Mouse (Mus musculus) midbrain, embryonic 12.5 days (tissue): Measurements from ENCODE around the gene Itga2. TPM values are rescaled to one million over a fixed set of nuclear protein-coding genes. Genes with fewer than 3 reads are reported as not detected.

Experiments used
- ATAC-seq: fragments of 200-750 bp; cut with Nextera tagmentation; 2 replicates; pipeline ENCODE4 v1.8.0; 2017; ENCODE audit warnings: low read depth, moderate TSS enrichment, moderate library complexity; ENCODE audit not compliant: low FRiP score
- H3K27ac ChIP-seq: fragments of 300-500 bp; sonication (generic); replicated peaks from 2 replicates; pipeline ENCODE4 v1.5.1; 2016; ENCODE audit warnings: mild to moderate bottlenecking
- H3K27me3 ChIP-seq: fragments of 300-500 bp; sonication (generic); 2 replicates; pipeline ENCODE4 v1.6.1; 2016; ENCODE audit warnings: mild to moderate bottlenecking
- H3K36me3 ChIP-seq: fragments of 300-500 bp; sonication (generic); 2 replicates; pipeline ENCODE4 v1.6.1; 2016
- H3K4me1 ChIP-seq: fragments of 300-500 bp; sonication (generic); 2 replicates; pipeline ENCODE4 v1.6.1; 2016
- H3K4me2 ChIP-seq: fragments of 300-500 bp; sonication (generic); replicated peaks from 2 replicates; pipeline ENCODE4 v1.6.1; 2016; ENCODE audit warnings: mild to moderate bottlenecking, moderate library complexity
- H3K4me3 ChIP-seq: fragments of 300-500 bp; sonication (generic); 2 replicates; pipeline ENCODE4 v1.5.1; 2016; ENCODE audit warnings: mild to moderate bottlenecking
- H3K9ac ChIP-seq: fragments of 300-500 bp; sonication (generic); replicated peaks from 2 replicates; pipeline ENCODE4 v1.6.1; 2016; ENCODE audit warnings: mild to moderate bottlenecking, moderate library complexity
- H3K9me3 ChIP-seq: fragments of 300-500 bp; sonication (generic); 2 replicates; pipeline ENCODE4 v1.6.1; 2016; ENCODE audit warnings: mild to moderate bottlenecking
- WGBS: fragments of 180-500 bp; shearing (Covaris S2); methylation state at CpG from one replicate; pipeline ENCODE4 v1.1.7; 2016; 5-methylcytosine and 5-hydroxymethylcytosine counted together
- polyA plus RNA-seq: library from polyadenylated mRNA; unstranded; fragments of >200 nt; fragmentation: Nextera tagmentation; extraction: Ambion mirVana; gene quantifications from 2 replicates; pipeline ENCODE4 v1.2.1, GENCODE M21; 2016

Itga2 gene
- polyA plus RNA-seq, 1 experiment from 2014 or later: 2.2 TPM

- no peak for ATAC-seq
- Histone ChIP-seq H3K9ac (no peak overlapping the region), H3K4me1 (no peaks in the 10 kb centered on the region), H3K27me3 (no peaks in the 10 kb centered on the region), H3K27ac (no peak overlapping the region), H3K4me2 (no peak overlapping the region), H3K36me3 (no peaks in the 10 kb centered on the region), H3K9me3 (no peaks in the 10 kb centered on the region), H3K4me3 (no peak overlapping the region)
- WGBS: 90% methylated on average over 4 of the region's 4 CpGs
These were observed 17.3 kb downstream of the Itga2 start for GRCm38 (mm10) chr13:114914559-114914958.

- WGBS: 79% methylated on average over 9 of the region's 9 CpGs
- H3K27me3 ChIP-seq: no peaks in the 10 kb centered on the region
- H3K9ac ChIP-seq: no peak overlapping the region
- H3K9me3 ChIP-seq: no peaks in the 10 kb centered on the region
- H3K27ac ChIP-seq: no peak overlapping the region
- H3K4me2 ChIP-seq: no peak overlapping the region
- H3K4me3 ChIP-seq: no peak overlapping the region
- no peaks in the 10 kb centered on the region for H3K4me1 ChIP-seq
- ATAC-seq: no peak
- no peaks in the 10 kb centered on the region for H3K36me3 ChIP-seq
These were observed 21.3 kb downstream of the Itga2 start for GRCm38 (mm10) chr13:114910629-114911028.

- Histone ChIP-seq H3K4me2 (no peak overlapping the region), H3K36me3 (no peaks in the 10 kb centered on the region), H3K9me3 (no peaks in the 10 kb centered on the region), H3K9ac (no peak overlapping the region), H3K4me3 (no peak overlapping the region), H3K27me3 (no peaks in the 10 kb centered on the region), H3K4me1 (no peaks in the 10 kb centered on the region), H3K27ac (no peak overlapping the region)
- 90% methylated on average over 5 of the region's 5 CpGs for WGBS
- ATAC-seq: no peak
These were observed 22.4 kb downstream of the Itga2 start for GRCm38 (mm10) chr13:114909514-114909913.

- Histone ChIP-seq H3K4me1 (no peaks in the 10 kb centered on the region), H3K36me3 (no peaks in the 10 kb centered on the region), H3K4me2 (no peak overlapping the region), H3K27me3 (no peaks in the 10 kb centered on the region), H3K9ac (no peak overlapping the region), H3K4me3 (no peak overlapping the region), H3K27ac (no peak overlapping the region), H3K9me3 (no peaks in the 10 kb centered on the region)
- ATAC-seq: no peak
- 83% methylated on average over 4 of the region's 4 CpGs for WGBS
These were observed 24.0 kb downstream of the Itga2 start for GRCm38 (mm10) chr13:114907876-114908275.

- no peaks in the 10 kb centered on the region for H3K9me3 ChIP-seq
- peak; percentile 34; the same call in 1 of the 2 replicates for ATAC-seq
- H3K4me2 ChIP-seq: no peak overlapping the region
- H3K27me3 ChIP-seq: no peaks in the 10 kb centered on the region
- H3K4me1 ChIP-seq: no peaks in the 10 kb centered on the region
- no peak overlapping the region for H3K4me3 ChIP-seq
- no peaks in the 10 kb centered on the region for H3K36me3 ChIP-seq
- H3K9ac ChIP-seq: no peak overlapping the region
- H3K27ac ChIP-seq: no peak overlapping the region
- 84% methylated on average over 10 of the region's 10 CpGs for WGBS
These were observed 35.0 kb downstream of the Itga2 start for GRCm38 (mm10) chr13:114896751-114897386.

GRCm38 (mm10) chr13:114895896-114896295, 36.0 kb downstream of the Itga2 start:
- no peak overlapping the region for H3K4me2 ChIP-seq
- H3K27me3 ChIP-seq: no peaks in the 10 kb centered on the region
- H3K4me3 ChIP-seq: no peak overlapping the region
- no peak overlapping the region for H3K27ac ChIP-seq
- H3K36me3 ChIP-seq: no peaks in the 10 kb centered on the region
- H3K9ac ChIP-seq: no peak overlapping the region
- no peaks in the 10 kb centered on the region for H3K4me1 ChIP-seq
- 90% methylated on average over 7 of the region's 7 CpGs for WGBS
- H3K9me3 ChIP-seq: no peaks in the 10 kb centered on the region
- ATAC-seq: no peak

- H3K9me3 ChIP-seq: no peaks in the 10 kb centered on the region
- H3K27me3 ChIP-seq: no peaks in the 10 kb centered on the region
- H3K4me3 ChIP-seq: no peak overlapping the region
- no peaks in the 10 kb centered on the region for H3K4me1 ChIP-seq
- H3K4me2 ChIP-seq: no peak overlapping the region
- ATAC-seq: no peak
- no peak overlapping the region for H3K9ac ChIP-seq
- no peaks in the 10 kb centered on the region for H3K36me3 ChIP-seq
- no peak overlapping the region for H3K27ac ChIP-seq
These were observed 37.2 kb downstream of the Itga2 start for GRCm38 (mm10) chr13:114894718-114895117.

GRCm38 (mm10) chr13:114891655-114892054, 40.2 kb downstream of the Itga2 start:
- Histone ChIP-seq H3K36me3 (no peaks in the 10 kb centered on the region), H3K4me1 (no peaks in the 10 kb centered on the region), H3K9me3 (no peaks in the 10 kb centered on the region), H3K27ac (no peak overlapping the region), H3K4me2 (no peak overlapping the region), H3K9ac (no peak overlapping the region), H3K4me3 (no peak overlapping the region), H3K27me3 (no peaks in the 10 kb centered on the region)
- 83% methylated on average over 6 of the region's 6 CpGs for WGBS
- no peak for ATAC-seq

GRCm38 (mm10) chr13:114887695-114888094, 44.2 kb downstream of the Itga2 start:
- Histone ChIP-seq H3K4me3 (no peak overlapping the region), H3K4me2 (no peak overlapping the region), H3K27ac (no peak overlapping the region), H3K36me3 (no peaks in the 10 kb centered on the region), H3K27me3 (no peaks in the 10 kb centered on the region), H3K4me1 (no peaks in the 10 kb centered on the region), H3K9me3 (no peaks in the 10 kb centered on the region), H3K9ac (no peak overlapping the region)
- no peak for ATAC-seq
- 92% methylated on average over 6 of the region's 6 CpGs for WGBS

GRCm38 (mm10) chr13:114887293-114887692, 44.6 kb downstream of the Itga2 start:
- ATAC-seq: no peak
- H3K9ac ChIP-seq: no peak overlapping the region
- H3K36me3 ChIP-seq: no peaks in the 10 kb centered on the region
- H3K27ac ChIP-seq: no peak overlapping the region
- no peaks in the 10 kb centered on the region for H3K4me1 ChIP-seq
- WGBS: 91% methylated on average over 4 of the region's 4 CpGs
- no peaks in the 10 kb centered on the region for H3K9me3 ChIP-seq
- H3K4me3 ChIP-seq: no peak overlapping the region
- H3K4me2 ChIP-seq: no peak overlapping the region
- H3K27me3 ChIP-seq: no peaks in the 10 kb centered on the region

- no peaks in the 10 kb centered on the region for H3K9me3 ChIP-seq
- H3K4me1 ChIP-seq: no peaks in the 10 kb centered on the region
- H3K36me3 ChIP-seq: no peaks in the 10 kb centered on the region
- H3K9ac ChIP-seq: no peak overlapping the region
- no peaks in the 10 kb centered on the region for H3K27me3 ChIP-seq
- WGBS: 67% methylated on average over 9 of the region's 9 CpGs
- H3K27ac ChIP-seq: no peak overlapping the region
- H3K4me3 ChIP-seq: no peak overlapping the region
- ATAC-seq: no peak
- no peak overlapping the region for H3K4me2 ChIP-seq
These were observed 46.7 kb downstream of the Itga2 start for GRCm38 (mm10) chr13:114885171-114885570.

GRCm38 (mm10) chr13:114878667-114879066, 53.2 kb downstream of the Itga2 start:
- ATAC-seq: no peak
- Histone ChIP-seq H3K4me1 (no peaks in the 10 kb centered on the region), H3K9ac (no peak overlapping the region), H3K4me3 (no peak overlapping the region), H3K27me3 (no peaks in the 10 kb centered on the region), H3K27ac (no peak overlapping the region), H3K4me2 (no peak overlapping the region), H3K36me3 (no peaks in the 10 kb centered on the region), H3K9me3 (no peaks in the 10 kb centered on the region)
- WGBS: 85% methylated on average over 11 of the region's 11 CpGs

- no peak overlapping the region for H3K27ac ChIP-seq
- H3K4me2 ChIP-seq: no peak overlapping the region
- H3K36me3 ChIP-seq: no peaks in the 10 kb centered on the region
- no peak overlapping the region for H3K9ac ChIP-seq
- no peaks in the 10 kb centered on the region for H3K9me3 ChIP-seq
- H3K27me3 ChIP-seq: no peaks in the 10 kb centered on the region
- no peak for ATAC-seq
- no peak overlapping the region for H3K4me3 ChIP-seq
- WGBS: 91% methylated on average over 2 of the region's 2 CpGs
- no peaks in the 10 kb centered on the region for H3K4me1 ChIP-seq
These were observed 55.8 kb downstream of the Itga2 start for GRCm38 (mm10) chr13:114876005-114876520.
